Mouse (Mus musculus) mature B cell (primary cell): ENCODE results near the gene Gnb1.

Experiments used
- in situ Hi-C: fragments of 300-500 bp; cut with MboI; formaldehyde crosslinking; loops from 2 replicates; pipeline ENCODE4 v1.14.3; 2019

Gene Gnb1

GRCm38 (mm10) chr4:155485521-155485920 lies 5.6 kb upstream of the Gnb1 start:
- in situ Hi-C loops: no loop called here

- in situ Hi-C loops: no loop called here
These were observed 3.4 kb upstream of the Gnb1 start for GRCm38 (mm10) chr4:155487746-155488145.

GRCm38 (mm10) chr4:155488232-155489025 lies 2.7 kb upstream of the Gnb1 start:
- in situ Hi-C loops: no loop called here

- in situ Hi-C loops: no loop called here
These were observed 1.8 kb upstream of the Gnb1 start for GRCm38 (mm10) chr4:155489101-155489970.

GRCm38 (mm10) chr4:155490456-155490855 lies 705 bp upstream of the Gnb1 start:
- in situ Hi-C loops: no loop called here

GRCm38 (mm10) chr4:155491529-155492130 lies 469 bp downstream of the Gnb1 start:
- in situ Hi-C loops: no loop called here

- in situ Hi-C loops: no loop called here
These were observed 1.0 kb downstream of the Gnb1 start for GRCm38 (mm10) chr4:155492131-155492633.

GRCm38 (mm10) chr4:155494891-155495290 lies 3.7 kb downstream of the Gnb1 start:
- in situ Hi-C loops: no loop called here

GRCm38 (mm10) chr4:155497963-155498362 lies 6.8 kb downstream of the Gnb1 start:
- in situ Hi-C loops: no loop called here

- in situ Hi-C loops: no loop called here
These were observed 10.0 kb downstream of the Gnb1 start for GRCm38 (mm10) chr4:155501126-155501525.

- in situ Hi-C loops: no loop called here
These were observed 13.9 kb downstream of the Gnb1 start for GRCm38 (mm10) chr4:155505067-155505466.

GRCm38 (mm10) chr4:155505671-155506295 lies 14.6 kb downstream of the Gnb1 start:
- in situ Hi-C loops: no loop called here

- in situ Hi-C loops: no loop called here
These were observed 17.5 kb downstream of the Gnb1 start for GRCm38 (mm10) chr4:155508614-155509013.

GRCm38 (mm10) chr4:155510981-155511380 lies 19.8 kb downstream of the Gnb1 start:
- in situ Hi-C loops: no loop called here

GRCm38 (mm10) chr4:155514810-155515209 lies 23.6 kb downstream of the Gnb1 start:
- in situ Hi-C loops: no loop called here

GRCm38 (mm10) chr4:155517948-155518517 lies 26.9 kb downstream of the Gnb1 start:
- in situ Hi-C loops: no loop called here

GRCm38 (mm10) chr4:155522327-155522726 lies 31.2 kb downstream of the Gnb1 start:
- in situ Hi-C loops: no loop called here

GRCm38 (mm10) chr4:155525751-155526150 lies 34.6 kb downstream of the Gnb1 start:
- in situ Hi-C loops: no loop called here

GRCm38 (mm10) chr4:155529294-155529693 lies 38.1 kb downstream of the Gnb1 start:
- in situ Hi-C loops: no loop called here

GRCm38 (mm10) chr4:155549993-155550392 lies 58.8 kb downstream of the Gnb1 start:
- in situ Hi-C loops: no loop called here

GRCm38 (mm10) chr4:155550446-155550845 lies 59.3 kb downstream of the Gnb1 start:
- in situ Hi-C loops: no loop called here
